Mouse (Mus musculus): ENCODE measurements around the gene Ncoa5.

GRCm38 (mm10) chr2:165073381-165073781, 38.7 kb upstream of the Ncoa5 start:
- no peak for TF ChIP-seq CTCF (IDR thresholded peaks at IDR 0.05; ENCODE audit: insufficient read depth, low read depth, low read length)
- no peak for TF ChIP-seq POLR2A (IDR thresholded peaks at IDR 0.05; ENCODE audit: insufficient read depth, low read depth, low read length)

Data from olfactory bulb, adult 2 months (tissue).